In the genomic region with DNA sequence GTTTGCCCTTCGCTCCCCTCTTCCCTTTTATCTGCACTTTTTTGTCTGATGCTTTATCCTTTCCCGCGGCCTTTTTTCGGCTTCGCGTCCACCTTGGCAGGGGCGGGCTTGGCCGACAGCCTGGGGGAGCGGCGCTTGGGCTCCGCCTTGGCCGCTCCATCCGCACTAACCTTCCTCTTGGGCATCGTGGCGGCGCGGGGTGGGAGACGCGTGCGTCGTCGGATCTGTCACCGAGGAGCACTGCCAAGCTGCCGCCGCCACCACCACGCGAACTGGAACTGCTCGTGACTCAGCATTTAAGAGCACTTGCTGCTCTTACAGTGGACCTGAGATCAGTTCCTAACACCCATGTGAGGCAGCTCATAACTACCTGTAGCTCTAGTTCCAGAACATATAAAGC, we compare ENCODE assay signal across 8 mouse cellular contexts. TPM values are rescaled to one million over a fixed set of nuclear protein-coding genes. Genes with fewer than 3 reads are reported as not detected.
A peak's percentile ranks its signal among the peaks of the same experiment; 100 is the strongest.
DNase-seq lines count a peak whose midpoint lies in the region; ATAC-seq and TF ChIP-seq lines count a peak whose summit lies in the region.
"Not testable (repeated sequence)": the region's sequence is repeated elsewhere in the genome, so short reads cannot be mapped to it uniquely, and the experiment has no call there.

No protein-coding gene starts in this region.

- not testable (repeated sequence) for H3K27ac ChIP-seq in embryonic facial prominence, embryonic 11.5 days (replicated peaks; ENCODE audit: low read depth, low read length); hindbrain, embryonic 14.5 days; lung, embryonic 16.5 days (ENCODE audit: low read length); neural tube, embryonic 12.5 days; stomach, postnatal 0 days (replicated peaks)
- peak overlapping the region; percentile 51; the same call in 1 of the 2 replicates for H3K27ac ChIP-seq in left cerebral cortex, adult 2 months

- peak overlapping the region; percentile 23 for H3K4me3 ChIP-seq in embryonic facial prominence, embryonic 11.5 days (ENCODE audit: low read depth, low read length)
- peak overlapping the region; percentile 32 for H3K4me3 ChIP-seq in hindbrain, embryonic 14.5 days (replicated peaks; ENCODE audit: low read length)
- peak overlapping the region; percentile 41 for H3K4me3 ChIP-seq in left cerebral cortex, adult 2 months
- peak overlapping the region; percentile 45 for H3K4me3 ChIP-seq in lung, embryonic 16.5 days (ENCODE audit: low read length)
- peak overlapping the region; percentile 26 for H3K4me3 ChIP-seq in neural tube, embryonic 12.5 days
- H3K4me3 ChIP-seq in stomach, postnatal 0 days (ENCODE audit: low read depth, low read length), result peak overlapping the region; percentile 39

- TF ChIP-seq CTCF in left cerebral cortex, adult 2 months (IDR thresholded peaks at IDR 0.05); stomach, postnatal 0 days (IDR thresholded peaks at IDR 0.05; ENCODE audit: low read depth): not testable (repeated sequence)

- WGBS in embryonic facial prominence, embryonic 11.5 days, result 3% methylated on average over 28 of the region's 28 CpGs
- 1% methylated on average over 28 of the region's 28 CpGs for WGBS in hindbrain, embryonic 14.5 days
- under 1% methylated on average over 28 of the region's 28 CpGs for WGBS in lung, embryonic 16.5 days
- 3% methylated on average over 28 of the region's 28 CpGs for WGBS in neural tube, embryonic 12.5 days
- under 1% methylated on average over 28 of the region's 28 CpGs for WGBS in stomach, postnatal 0 days

- not testable (repeated sequence) for ATAC-seq in embryonic facial prominence, embryonic 11.5 days (replicated peaks; ENCODE audit: insufficient number of reproducible peaks, low FRiP score, low TSS enrichment, low read depth); hindbrain, embryonic 14.5 days (ENCODE audit: low FRiP score); neural tube, embryonic 12.5 days (ENCODE audit: low FRiP score, low read depth)
- peak; percentile 50 for ATAC-seq in lung, embryonic 16.5 days (ENCODE audit: low read depth)
- peak; percentile 49; the same call in 1 of the 2 replicates for ATAC-seq in stomach, postnatal 0 days (ENCODE audit: low FRiP score, low TSS enrichment)

- intact Hi-C loops in gastrocnemius, postnatal 14 days (cut with DNase I; ENCODE audit: low total_unique reads); left cerebral cortex, adult 2 months (cut with DNase I): not testable (repeated sequence)

- H3K27me3 ChIP-seq in embryonic facial prominence, embryonic 11.5 days (ENCODE audit: control insufficient read depth, insufficient read depth, low read length); hindbrain, embryonic 14.5 days (ENCODE audit: control insufficient read depth, insufficient read depth, low read length); lung, embryonic 16.5 days (ENCODE audit: control insufficient read depth, insufficient read depth, low read depth, low read length); neural tube, embryonic 12.5 days (replicated peaks); stomach, postnatal 0 days (ENCODE audit: control insufficient read depth, insufficient read depth, low read length): not testable (repeated sequence)

- H3K36me3 ChIP-seq in embryonic facial prominence, embryonic 11.5 days (replicated peaks; ENCODE audit: control insufficient read depth, insufficient read depth, low read depth, low read length); hindbrain, embryonic 14.5 days (replicated peaks; ENCODE audit: control insufficient read depth, insufficient read depth); lung, embryonic 16.5 days (ENCODE audit: control insufficient read depth, insufficient read depth, low read length); neural tube, embryonic 12.5 days; stomach, postnatal 0 days (ENCODE audit: control insufficient read depth, insufficient read depth, low read length): not testable (repeated sequence)

- peak; percentile 66 for DNase-seq in adrenal gland, postnatal 10 days
- not testable (repeated sequence) for DNase-seq in embryonic facial prominence, embryonic 11.5 days (ENCODE audit: low spot score)
- peak; percentile 27 for DNase-seq in gastrocnemius, postnatal 14 days
- DNase-seq in hindbrain, embryonic 14.5 days (ENCODE audit: low spot score), result peak; percentile 44
- DNase-seq in left cerebral cortex, adult 2 months (ENCODE audit: extremely low spot score in 1 of 2, low spot score in 2 of 2), result peak; percentile 45 to 47
- peak; percentile 32 for DNase-seq in stomach, postnatal 0 days (ENCODE audit: low spot score)

- not testable (repeated sequence) for TF ChIP-seq EP300 in stomach, postnatal 0 days (optimal IDR thresholded peaks at IDR 0.05)

- H3K9me3 ChIP-seq in embryonic facial prominence, embryonic 11.5 days (replicated peaks; ENCODE audit: control insufficient read depth, low read length); hindbrain, embryonic 14.5 days (ENCODE audit: control insufficient read depth, low read length); lung, embryonic 16.5 days (ENCODE audit: control insufficient read depth, low read length); neural tube, embryonic 12.5 days; stomach, postnatal 0 days (ENCODE audit: control insufficient read depth, low read length): not testable (repeated sequence)

- H3K4me1 ChIP-seq in embryonic facial prominence, embryonic 11.5 days (ENCODE audit: control insufficient read depth, insufficient read depth, low read length); hindbrain, embryonic 14.5 days (replicated peaks; ENCODE audit: control insufficient read depth, insufficient read depth, low read length); lung, embryonic 16.5 days (replicated peaks; ENCODE audit: control insufficient read depth, insufficient read depth, low read length); neural tube, embryonic 12.5 days; stomach, postnatal 0 days (replicated peaks; ENCODE audit: control insufficient read depth, insufficient read depth): not testable (repeated sequence)

- peak overlapping the region; percentile 50 for H3K4me2 ChIP-seq in embryonic facial prominence, embryonic 11.5 days (ENCODE audit: low read depth, low read length)
- H3K4me2 ChIP-seq in hindbrain, embryonic 14.5 days (replicated peaks), result peak overlapping the region; percentile 64
- peak overlapping the region; percentile 54 for H3K4me2 ChIP-seq in lung, embryonic 16.5 days (ENCODE audit: low read depth, low read length)
- H3K4me2 ChIP-seq in neural tube, embryonic 12.5 days (replicated peaks), result peak overlapping the region; percentile 65
- H3K4me2 ChIP-seq in stomach, postnatal 0 days (replicated peaks; ENCODE audit: low read depth), result peak overlapping the region; percentile 61

- H3K9ac ChIP-seq in embryonic facial prominence, embryonic 11.5 days (replicated peaks; ENCODE audit: low read length), result peak overlapping the region; percentile 9; the same call in 1 of the 2 replicates
- peak overlapping the region; percentile 39 for H3K9ac ChIP-seq in hindbrain, embryonic 14.5 days
- H3K9ac ChIP-seq in lung, embryonic 16.5 days (ENCODE audit: low read length), result peak overlapping the region; percentile 40
- H3K9ac ChIP-seq in neural tube, embryonic 12.5 days, result peak overlapping the region; percentile 44; the same call in 1 of the 2 replicates
- H3K9ac ChIP-seq in stomach, postnatal 0 days (ENCODE audit: low read length), result peak overlapping the region; percentile 47; the same call in 1 of the 2 replicates

RNA-seq across cellular contexts. Expression of gene Myl4, which starts 20.9 kb away (rescaled TPM):
- 10 to 100 TPM in 1 of 2 experiments, 1 to 10 TPM in 1; 5.2 to 11.4 TPM for total RNA-seq in adrenal gland, postnatal 10 days (2021)
- 4.2 and 16.4 TPM in 2 replicates for polyA plus RNA-seq in embryonic facial prominence, embryonic 11.5 days (2014; fragmentation: Nextera tagmentation; extraction: Ambion mirVana)
- total RNA-seq in gastrocnemius, postnatal 14 days (2021), result 10 to 100 TPM; 13.1 to 15.7 TPM
- polyA plus RNA-seq in hindbrain, embryonic 14.5 days (2014; fragmentation: Nextera tagmentation; extraction: Ambion mirVana), result 2.4 and 3.0 TPM in 2 replicates
- 10 to 100 TPM; 21.3 to 24.5 TPM for total RNA-seq in left cerebral cortex, adult 2 months (2021)
- 90.2 and 115 TPM in 2 replicates for polyA plus RNA-seq in lung, embryonic 16.5 days (2015; fragmentation: Nextera tagmentation; extraction: Ambion mirVana)
- polyA plus RNA-seq in neural tube, embryonic 12.5 days (2016; fragmentation: Nextera tagmentation; extraction: Ambion mirVana), result 13.7 and 21.7 TPM in 2 replicates
- 6.8 and 9.5 TPM in 2 replicates for polyA plus RNA-seq in stomach, postnatal 0 days (2015; fragmentation: Nextera tagmentation; extraction: Ambion mirVana)

RNA-seq across cellular contexts. Expression of gene Cdc27, which starts 21.0 kb away (rescaled TPM):
- 10 to 100 TPM; 53.0 to 57.6 TPM for total RNA-seq in adrenal gland, postnatal 10 days (2021)
- polyA plus RNA-seq in embryonic facial prominence, embryonic 11.5 days (2014; fragmentation: Nextera tagmentation; extraction: Ambion mirVana), result 63.2 and 70.6 TPM in 2 replicates
- total RNA-seq in gastrocnemius, postnatal 14 days (2021), result 10 to 100 TPM; 23.4 to 25.2 TPM
- 44.4 and 46.9 TPM in 2 replicates for polyA plus RNA-seq in hindbrain, embryonic 14.5 days (2014; fragmentation: Nextera tagmentation; extraction: Ambion mirVana)
- total RNA-seq in left cerebral cortex, adult 2 months (2021), result 10 to 100 TPM; 55.9 to 57.7 TPM
- polyA plus RNA-seq in lung, embryonic 16.5 days (2015; fragmentation: Nextera tagmentation; extraction: Ambion mirVana), result 36.2 and 37.8 TPM in 2 replicates
- 45.4 and 47.6 TPM in 2 replicates for polyA plus RNA-seq in neural tube, embryonic 12.5 days (2016; fragmentation: Nextera tagmentation; extraction: Ambion mirVana)
- polyA plus RNA-seq in stomach, postnatal 0 days (2015; fragmentation: Nextera tagmentation; extraction: Ambion mirVana), result 11.7 and 13.9 TPM in 2 replicates

RNA-seq across cellular contexts. Expression of gene Itgb3, which starts 36.4 kb away (rescaled TPM):
- 10 to 100 TPM in 1 of 2 experiments, 1 to 10 TPM in 1; 9.4 to 15.4 TPM for total RNA-seq in adrenal gland, postnatal 10 days (2021)
- polyA plus RNA-seq in embryonic facial prominence, embryonic 11.5 days (2014; fragmentation: Nextera tagmentation; extraction: Ambion mirVana), result 1.3 and 1.4 TPM in 2 replicates
- total RNA-seq in gastrocnemius, postnatal 14 days (2021), result 1 to 10 TPM; 2.2 to 4.0 TPM
- 0.43 and 0.68 TPM in 2 replicates for polyA plus RNA-seq in hindbrain, embryonic 14.5 days (2014; fragmentation: Nextera tagmentation; extraction: Ambion mirVana)
- 1 to 10 TPM; 2.9 to 3.4 TPM for total RNA-seq in left cerebral cortex, adult 2 months (2021)
- polyA plus RNA-seq in lung, embryonic 16.5 days (2015; fragmentation: Nextera tagmentation; extraction: Ambion mirVana), result 4.5 and 4.6 TPM in 2 replicates
- polyA plus RNA-seq in neural tube, embryonic 12.5 days (2016; fragmentation: Nextera tagmentation; extraction: Ambion mirVana), result 3.1 and 3.7 TPM in 2 replicates
- 4.7 and 5.1 TPM in 2 replicates for polyA plus RNA-seq in stomach, postnatal 0 days (2015; fragmentation: Nextera tagmentation; extraction: Ambion mirVana)
